Mouse (Mus musculus) adrenal gland, postnatal 4 days (tissue): ENCODE results near the gene Ptprj. TPM values are rescaled to one million over a fixed set of nuclear protein-coding genes. Genes with fewer than 3 reads are reported as not detected.

Experiments
- DNase-seq, 2 experiments: peaks; one replicate each; pipeline ENCODE4 v3.0.0; 2021 to 2022; ENCODE audit warnings: low spot score in 2 of 2, mixed read lengths in 2 of 2
- total RNA-seq, 2 experiments: library from RNA; stranded (reverse); gene quantifications; 2 replicates each; pipeline ENCODE4 v1.2.3; 2021

Ptprj gene
- total RNA-seq, 2 experiments from 2014 or later: 31.3 to 32.4 TPM

- no peak for DNase-seq
These were observed 54.6 kb downstream of the Ptprj start for GRCm38 (mm10) chr2:90525807-90526206.

- DNase-seq: no peak
These were observed 58.0 kb downstream of the Ptprj start for GRCm38 (mm10) chr2:90522455-90522854.

- DNase-seq: no peak
These were observed 58.5 kb downstream of the Ptprj start for GRCm38 (mm10) chr2:90521909-90522308.

- no peak for DNase-seq
These were observed 62.2 kb downstream of the Ptprj start for GRCm38 (mm10) chr2:90518296-90518695.

GRCm38 (mm10) chr2:90514969-90515368, 65.5 kb downstream of the Ptprj start:
- DNase-seq: no peak

GRCm38 (mm10) chr2:90509268-90509667, 71.2 kb downstream of the Ptprj start:
- DNase-seq: no peak

GRCm38 (mm10) chr2:90506143-90506542, 74.3 kb downstream of the Ptprj start:
- no peak for DNase-seq

- peak in 1 of 2 experiments; percentile 8 for DNase-seq
These were observed 75.7 kb downstream of the Ptprj start for GRCm38 (mm10) chr2:90504731-90505171.

GRCm38 (mm10) chr2:90503182-90503833, 77.1 kb downstream of the Ptprj start:
- no peak for DNase-seq

GRCm38 (mm10) chr2:90502738-90503137, 77.7 kb downstream of the Ptprj start:
- no peak for DNase-seq

- no peak for DNase-seq
These were observed 78.7 kb downstream of the Ptprj start for GRCm38 (mm10) chr2:90501708-90502107.

GRCm38 (mm10) chr2:90500892-90501291, 79.6 kb downstream of the Ptprj start:
- no peak for DNase-seq

GRCm38 (mm10) chr2:90499002-90499401, 81.4 kb downstream of the Ptprj start:
- no peak for DNase-seq

- DNase-seq: no peak
These were observed 82.9 kb downstream of the Ptprj start for GRCm38 (mm10) chr2:90497551-90497950.

- no peak for DNase-seq
These were observed 83.8 kb downstream of the Ptprj start for GRCm38 (mm10) chr2:90496680-90497074.

GRCm38 (mm10) chr2:90496012-90496679, 84.3 kb downstream of the Ptprj start:
- no peak for DNase-seq

GRCm38 (mm10) chr2:90490279-90491046, 90.0 kb downstream of the Ptprj start:
- no peak for DNase-seq

- DNase-seq: no peak
These were observed 90.6 kb downstream of the Ptprj start for GRCm38 (mm10) chr2:90489839-90490238.

- no peak for DNase-seq
These were observed 91.5 kb downstream of the Ptprj start for GRCm38 (mm10) chr2:90488690-90489590.

GRCm38 (mm10) chr2:90487471-90488238, 92.8 kb downstream of the Ptprj start:
- no peak for DNase-seq
